Mouse (Mus musculus): ENCODE data around the gene Ttyh1.

The Ttyh1 gene

GRCm38 (mm10) chr7:4122783-4123182, 3.6 kb downstream of the Ttyh1 start:
- in situ Hi-C loops (cut with MboI, MseI): no loop called here

GRCm38 (mm10) chr7:4123732-4124131, 4.5 kb downstream of the Ttyh1 start:
- in situ Hi-C loops (cut with MboI, MseI): no loop called here

- in situ Hi-C loops (cut with MboI, MseI): no loop called here
These were observed 5.1 kb downstream of the Ttyh1 start for GRCm38 (mm10) chr7:4124315-4124759.

GRCm38 (mm10) chr7:4124856-4125255, 5.6 kb downstream of the Ttyh1 start:
- in situ Hi-C loops (cut with MboI, MseI): loop anchor here (5.0 kb wide), 1 partner anchor 312 kb away; no protein-coding TSS in a partner anchor

- in situ Hi-C loops (cut with MboI, MseI): loop anchor here (5.0 kb wide), 1 partner anchor 312 kb away; no protein-coding TSS in a partner anchor
These were observed 6.1 kb downstream of the Ttyh1 start for GRCm38 (mm10) chr7:4125306-4125705.

- in situ Hi-C loops (cut with MboI, MseI): loop anchor here (5.0 kb wide), 1 partner anchor 310 kb away; no protein-coding TSS in a partner anchor
These were observed 8.0 kb downstream of the Ttyh1 start for GRCm38 (mm10) chr7:4126992-4127785.

- in situ Hi-C loops (cut with MboI, MseI): loop anchor here (5.0 kb wide), 1 partner anchor 309 kb away; no protein-coding TSS in a partner anchor
These were observed 8.7 kb downstream of the Ttyh1 start for GRCm38 (mm10) chr7:4127894-4128293.

- in situ Hi-C loops (cut with MboI, MseI): loop anchor here (5.0 kb wide), 1 partner anchor 308 kb away; no protein-coding TSS in a partner anchor
These were observed 9.7 kb downstream of the Ttyh1 start for GRCm38 (mm10) chr7:4128860-4129259.

- in situ Hi-C loops (cut with MboI, MseI): no loop called here
These were observed 11.7 kb downstream of the Ttyh1 start for GRCm38 (mm10) chr7:4130686-4131452.

- in situ Hi-C loops (cut with MboI, MseI): no loop called here
These were observed 12.8 kb downstream of the Ttyh1 start for GRCm38 (mm10) chr7:4131964-4132363.

GRCm38 (mm10) chr7:4132581-4132980, 13.4 kb downstream of the Ttyh1 start:
- in situ Hi-C loops (cut with MboI, MseI): no loop called here

GRCm38 (mm10) chr7:4132998-4133397, 13.8 kb downstream of the Ttyh1 start:
- in situ Hi-C loops (cut with MboI, MseI): no loop called here

GRCm38 (mm10) chr7:4134911-4135310, 15.7 kb downstream of the Ttyh1 start:
- in situ Hi-C loops (cut with MboI, MseI): no loop called here

- in situ Hi-C loops (cut with MboI, MseI): no loop called here
These were observed 17.2 kb downstream of the Ttyh1 start for GRCm38 (mm10) chr7:4136404-4136770.

- in situ Hi-C loops (cut with MboI, MseI): no loop called here
These were observed 17.7 kb downstream of the Ttyh1 start, which contains the start of gene Leng8 for GRCm38 (mm10) chr7:4136771-4137531. Gene Leng8 (plus strand): TSS chr7:4137039.

GRCm38 (mm10) chr7:4137746-4138145, 18.5 kb downstream of the Ttyh1 start:
- in situ Hi-C loops (cut with MboI, MseI): no loop called here

- in situ Hi-C loops (cut with MboI, MseI): no loop called here
These were observed 19.0 kb downstream of the Ttyh1 start for GRCm38 (mm10) chr7:4138181-4138580.

GRCm38 (mm10) chr7:4138671-4139070, 19.5 kb downstream of the Ttyh1 start:
- in situ Hi-C loops (cut with MboI, MseI): no loop called here

GRCm38 (mm10) chr7:4139391-4139790, 20.2 kb downstream of the Ttyh1 start:
- in situ Hi-C loops (cut with MboI, MseI): no loop called here

- in situ Hi-C loops (cut with MboI, MseI): loop anchor here (10.0 kb wide), 2 partner anchors 517 to 923 kb away; partner anchors contain the start of genes Prpf31, Tfpt and U2af2
These were observed 22.6 kb downstream of the Ttyh1 start for GRCm38 (mm10) chr7:4141648-4142325.
